Mouse (Mus musculus) cerebellum, postnatal 25 days (tissue): ENCODE results near the gene Srcin1.

ENCODE experiments used
- DNase-seq, 2 experiments: peaks; one replicate each; pipeline ENCODE4 v3.0.0; 2021; ENCODE audit warnings: mixed read lengths in 2 of 2

Srcin1 gene

GRCm38 (mm10) chr11:97576136-97576906 lies at the start of gene Srcin1:
TSS of gene Srcin1 (minus strand) at chr11:97576186.
- DNase-seq: peak; percentile 77 to 87

GRCm38 (mm10) chr11:97625551-97625950 lies 49.6 kb upstream of the Srcin1 start:
- no peak for DNase-seq

- no peak for DNase-seq
Measured at GRCm38 (mm10) chr11:97623166-97623565, 47.2 kb upstream of the Srcin1 start.

- DNase-seq: peak; percentile 81 to 82
Measured at GRCm38 (mm10) chr11:97622440-97622839, 46.5 kb upstream of the Srcin1 start.

GRCm38 (mm10) chr11:97619391-97619795 lies 43.4 kb upstream of the Srcin1 start:
- DNase-seq: peak; percentile 77 to 90

- DNase-seq: no peak
Measured at GRCm38 (mm10) chr11:97618368-97618767, 42.4 kb upstream of the Srcin1 start.

- no peak for DNase-seq
Measured at GRCm38 (mm10) chr11:97615276-97615675, 39.3 kb upstream of the Srcin1 start.

GRCm38 (mm10) chr11:97611076-97611475 lies 35.1 kb upstream of the Srcin1 start:
- no peak for DNase-seq

- DNase-seq: no peak
Measured at GRCm38 (mm10) chr11:97609743-97610142, 33.8 kb upstream of the Srcin1 start.

- no peak for DNase-seq
Measured at GRCm38 (mm10) chr11:97608933-97609332, 32.9 kb upstream of the Srcin1 start.

- no peak for DNase-seq
Measured at GRCm38 (mm10) chr11:97607056-97607725, 31.2 kb upstream of the Srcin1 start.

- DNase-seq: peak in 1 of 2 experiments; percentile 39
Measured at GRCm38 (mm10) chr11:97603891-97604290, 27.9 kb upstream of the Srcin1 start.

GRCm38 (mm10) chr11:97602223-97602622 lies 26.2 kb upstream of the Srcin1 start:
- DNase-seq: no peak

GRCm38 (mm10) chr11:97599104-97599503 lies 23.1 kb upstream of the Srcin1 start:
- DNase-seq: no peak

GRCm38 (mm10) chr11:97597945-97598691 lies 22.1 kb upstream of the Srcin1 start:
- no peak for DNase-seq

GRCm38 (mm10) chr11:97594136-97594535 lies 18.1 kb upstream of the Srcin1 start:
- DNase-seq: no peak

- no peak for DNase-seq
Measured at GRCm38 (mm10) chr11:97591910-97592309, 15.9 kb upstream of the Srcin1 start.

GRCm38 (mm10) chr11:97590227-97590960 lies 14.4 kb upstream of the Srcin1 start:
- DNase-seq: peak; percentile 57 to 64

GRCm38 (mm10) chr11:97589216-97589615 lies 13.2 kb upstream of the Srcin1 start:
- no peak for DNase-seq

GRCm38 (mm10) chr11:97585932-97586331 lies 9.9 kb upstream of the Srcin1 start:
- no peak for DNase-seq

- DNase-seq: no peak
Measured at GRCm38 (mm10) chr11:97584476-97584875, 8.5 kb upstream of the Srcin1 start.

- DNase-seq: peak in 1 of 2 experiments; percentile 39
Measured at GRCm38 (mm10) chr11:97579088-97579857, 3.3 kb upstream of the Srcin1 start.
